Mouse (Mus musculus) fibroblast of lung, adult 2 months (primary cell): ENCODE measurements around the gene Zfand5.

ENCODE experiments used
- DNase-seq: peaks from one replicate; pipeline ENCODE4 v3.0.0-alpha.2; 2011; ENCODE audit warnings: low read depth

Zfand5 gene

GRCm38 (mm10) chr19:21329770-21330169 lies 57.7 kb downstream of the Zfand5 start:
- no peak for DNase-seq

GRCm38 (mm10) chr19:21330305-21331115 lies 58.4 kb downstream of the Zfand5 start:
- DNase-seq, result no peak

DNA sequence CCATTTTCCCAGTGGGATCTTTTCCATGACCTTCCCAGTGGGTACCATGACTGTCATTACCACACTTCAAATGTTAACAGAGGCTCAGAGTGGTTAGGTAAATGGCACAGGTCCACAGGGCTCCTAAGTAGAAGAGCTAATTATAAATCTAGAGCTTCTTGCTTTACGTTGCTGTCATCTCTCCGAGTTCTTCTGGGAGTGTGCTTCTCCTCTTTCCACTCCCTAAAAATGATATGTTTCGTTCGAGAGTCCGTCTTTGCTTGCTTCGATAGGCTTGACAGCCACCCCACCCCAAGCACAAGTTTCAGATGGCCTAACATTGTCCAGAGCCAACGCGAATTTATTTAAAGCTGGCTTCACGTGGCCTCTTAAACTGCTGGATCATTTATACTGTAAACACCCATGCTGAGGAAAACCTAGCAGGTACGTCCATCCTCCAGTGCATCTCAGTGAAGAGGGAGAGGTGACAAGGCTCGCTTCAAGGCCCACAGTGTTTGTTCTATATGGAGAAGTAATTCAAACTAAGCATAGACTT lies 59.6 kb downstream of the Zfand5 start:
- DNase-seq, result no peak
